Mouse (Mus musculus) liver, embryonic 14.5 days (tissue): Measurements from ENCODE around the gene H2-Eb2. TPM values are rescaled to one million over a fixed set of nuclear protein-coding genes. Genes with fewer than 3 reads are reported as not detected.

Experiments
- ATAC-seq: fragments of 200-750 bp; cut with Nextera tagmentation; 2 replicates; pipeline ENCODE4 v1.8.0; 2017; ENCODE audit warnings: moderate number of reproducible peaks, mild to moderate bottlenecking, moderate library complexity; ENCODE audit not compliant: insufficient read depth
- DNase-seq, 3 experiments: peaks; one replicate each; pipeline ENCODE4 v3.0.0-alpha.2; 2012 to 2013; ENCODE audit warnings: low read depth in 3 of 3, low spot score in 3 of 3
- H3K27ac ChIP-seq: fragments of 300-500 bp; sonication (generic); 2 replicates; pipeline ENCODE4 v1.5.1; 2014; ENCODE audit warnings: moderate library complexity, mild to moderate bottlenecking, control low read depth, inconsistent platforms
- H3K27me3 ChIP-seq: fragments of 300-500 bp; sonication (generic); 2 replicates; pipeline ENCODE4 v1.6.1; 2014; ENCODE audit warnings: mild to moderate bottlenecking, low read length, moderate library complexity; ENCODE audit not compliant: control insufficient read depth, insufficient read depth
- H3K36me3 ChIP-seq: fragments of 300-500 bp; sonication (generic); replicated peaks from 2 replicates; pipeline ENCODE4 v1.6.1; 2014; ENCODE audit warnings: low read depth; ENCODE audit not compliant: control insufficient read depth, insufficient read depth
- H3K4me1 ChIP-seq, 2 experiments: fragments of 200-500 bp in 1 of 2; fragments of 300-500 bp in 1 of 2; sonication (generic) in 1 of 2; replicated peaks; 2 replicates each; pipeline ENCODE4 v1.6.1; 2012 to 2014; ENCODE audit warnings: antibody characterized with exemption in 1 of 2, inconsistent platforms in 1 of 2, low read length in 1 of 2; ENCODE audit not compliant: control insufficient read depth in 2 of 2, insufficient read depth in 2 of 2
- H3K4me2 ChIP-seq: fragments of 300-500 bp; sonication (generic); 2 replicates; pipeline ENCODE4 v1.6.1; 2014; ENCODE audit warnings: low read depth, mild to moderate bottlenecking, control low read depth, moderate library complexity
- H3K4me3 ChIP-seq, 2 experiments: fragments of 200-500 bp in 1 of 2; fragments of 300-500 bp in 1 of 2; sonication (generic) in 1 of 2; 2 replicates each; pipeline ENCODE4 v1.5.1; 2012 to 2014; ENCODE audit warnings: low read depth in 2 of 2, low read length in 2 of 2, mild to moderate bottlenecking in 2 of 2, control low read depth in 1 of 2, inconsistent platforms in 1 of 2, moderate library complexity in 1 of 2; ENCODE audit not compliant: insufficient read depth in 1 of 2
- H3K9ac ChIP-seq: fragments of 300-500 bp; sonication (generic); replicated peaks from 2 replicates; pipeline ENCODE4 v1.6.1; 2014; ENCODE audit warnings: mild to moderate bottlenecking, control low read depth, moderate library complexity
- H3K9me3 ChIP-seq: fragments of 300-500 bp; sonication (generic); 2 replicates; pipeline ENCODE4 v1.6.1; 2016; ENCODE audit warnings: low read length, mixed read lengths; ENCODE audit not compliant: control insufficient read depth
- CTCF ChIP-seq: IDR thresholded peaks from 2 replicates; pipeline ENCODE4 v1.5.1; 2016; ENCODE audit warnings: antibody characterized with exemption, low read depth, control low read depth
- EP300 ChIP-seq: IDR thresholded peaks from 2 replicates; pipeline ENCODE4 v1.6.1; 2016; ENCODE audit warnings: antibody characterized with exemption, low read depth
- WGBS: fragments of 180-500 bp; shearing (Covaris S2); extraction: QIAGEN DNeasy Blood & Tissue Kit; methylation state at CpG from one replicate; pipeline ENCODE4 v1.1.7; 2014; ENCODE audit not compliant: insufficient replicate concordance; 5-methylcytosine and 5-hydroxymethylcytosine counted together
- polyA plus RNA-seq, 2 experiments: library from polyadenylated mRNA; depleted of rRNA in 1 of 2; stranded (reverse) in 1 of 2; unstranded in 1 of 2; fragments of >200 nt; fragmentation: Nextera tagmentation in 1 of 2; extraction: Ambion mirVana in 1 of 2; gene quantifications; 2 replicates each; pipeline versions ENCODE4 v1.2.1 to v1.2.3; 2012 to 2014

Gene H2-Eb2
- polyA plus RNA-seq, 2 experiments, result not detected

DNA sequence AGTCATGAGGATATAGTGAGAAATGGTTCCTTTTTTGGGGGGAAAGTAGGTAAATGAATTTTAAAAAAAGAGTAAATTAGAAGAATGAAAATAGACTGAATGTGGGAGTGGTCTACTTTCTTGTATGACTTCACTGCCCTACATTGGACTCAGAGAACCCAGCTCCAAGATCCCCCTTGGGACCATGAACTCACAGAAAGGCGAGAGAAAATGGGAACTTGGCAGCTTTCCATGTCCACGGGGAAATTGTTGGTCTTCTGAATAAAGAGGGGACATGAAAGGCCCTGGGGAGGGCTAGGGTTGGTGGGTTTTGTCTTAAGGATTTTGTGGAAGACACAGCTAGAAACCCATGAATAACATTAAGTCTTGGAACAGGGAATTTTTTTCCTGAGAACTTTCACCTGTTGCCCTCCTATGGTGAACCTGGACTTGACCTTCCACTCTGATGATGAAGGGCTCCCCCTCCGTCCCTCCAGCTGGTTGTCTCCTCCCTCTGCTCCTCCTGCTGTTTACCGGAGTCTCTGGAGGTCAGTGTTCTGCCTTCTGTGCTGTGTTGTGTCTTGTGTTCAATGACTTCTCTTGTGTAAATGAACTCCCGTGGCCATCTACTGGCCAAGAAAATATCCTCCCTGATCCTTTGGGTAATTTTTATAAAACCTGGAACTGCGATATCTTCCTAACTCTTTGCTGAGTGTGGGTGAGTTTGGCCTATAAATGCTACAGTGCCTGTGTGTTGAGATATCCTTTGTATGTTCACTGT lies 52.2 kb downstream of the H2-Eb2 start:
- Histone ChIP-seq H3K9ac (no peak overlapping the region), H3K27ac (no peak overlapping the region), H3K27me3 (no peaks in the 10 kb centered on the region), H3K36me3 (no peaks in the 10 kb centered on the region), H3K4me1 (no peaks in the 10 kb centered on the region), H3K4me3 (no peak overlapping the region), H3K4me2 (no peak overlapping the region), H3K9me3 (no peaks in the 10 kb centered on the region)
- ATAC-seq (no peak), DNase-seq (no peak)
- 40% methylated on average over 6 of the region's 6 CpGs for WGBS
- no peak for TF ChIP-seq CTCF

DNA sequence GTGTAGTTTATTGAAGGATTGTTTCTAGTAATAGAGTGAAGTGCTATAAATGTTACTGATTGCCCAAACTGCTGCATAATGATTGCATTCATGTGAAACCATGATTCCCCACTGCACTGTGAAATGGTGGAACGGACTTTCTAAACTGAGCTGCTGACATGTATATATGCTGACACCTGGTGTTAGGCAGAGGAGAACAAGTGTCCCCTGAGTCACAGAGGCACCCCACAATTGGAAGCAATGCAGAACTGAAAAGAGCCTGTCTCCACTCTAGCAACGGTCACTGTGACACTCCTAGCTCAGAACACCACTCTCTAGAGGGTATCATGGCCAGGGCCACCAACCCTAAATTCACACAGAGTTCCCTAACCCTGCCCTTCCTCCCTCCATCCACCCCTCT lies 53.3 kb downstream of the H2-Eb2 start:
- Histone ChIP-seq H3K9ac (no peak overlapping the region), H3K36me3 (no peaks in the 10 kb centered on the region), H3K4me3 (no peak overlapping the region), H3K27ac (no peak overlapping the region), H3K4me2 (no peak overlapping the region), H3K27me3 (no peaks in the 10 kb centered on the region), H3K4me1 (no peaks in the 10 kb centered on the region), H3K9me3 (no peaks in the 10 kb centered on the region)
- DNase-seq, result no peak
- WGBS, result 59% methylated on average over 2 of the region's 2 CpGs
- no peak for ATAC-seq
- no peak for TF ChIP-seq EP300
- TF ChIP-seq CTCF, result no peak

DNA sequence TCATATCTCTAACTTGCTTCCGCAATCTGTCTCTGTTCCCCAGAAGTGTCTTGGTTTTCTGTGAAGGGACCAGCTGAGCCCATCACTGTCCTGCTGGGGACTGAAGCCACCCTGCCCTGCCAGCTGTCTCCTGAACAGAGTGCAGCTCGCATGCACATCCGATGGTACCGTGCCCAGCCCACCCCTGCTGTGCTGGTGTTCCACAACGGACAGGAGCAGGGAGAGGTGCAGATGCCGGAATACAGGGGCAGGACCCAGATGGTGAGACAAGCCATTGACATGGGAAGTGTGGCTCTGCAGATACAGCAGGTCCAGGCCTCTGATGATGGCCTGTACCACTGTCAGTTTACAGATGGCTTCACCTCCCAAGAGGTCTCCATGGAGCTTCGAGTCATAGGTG lies 54.0 kb downstream of the H2-Eb2 start:
- DNase-seq (no peak), ATAC-seq (no peak)
- no peak overlapping the region for H3K27ac ChIP-seq
- H3K4me3 ChIP-seq, result no peak overlapping the region
- no peaks in the 10 kb centered on the region for H3K9me3 ChIP-seq
- 65% methylated on average over 7 of the region's 7 CpGs for WGBS
- H3K27me3 ChIP-seq, result no peaks in the 10 kb centered on the region
- TF ChIP-seq EP300, result no peak
- no peak for TF ChIP-seq CTCF
- H3K4me2 ChIP-seq, result no peak overlapping the region
- H3K4me1 ChIP-seq, result no peaks in the 10 kb centered on the region
- H3K9ac ChIP-seq, result no peak overlapping the region
- no peaks in the 10 kb centered on the region for H3K36me3 ChIP-seq

DNA sequence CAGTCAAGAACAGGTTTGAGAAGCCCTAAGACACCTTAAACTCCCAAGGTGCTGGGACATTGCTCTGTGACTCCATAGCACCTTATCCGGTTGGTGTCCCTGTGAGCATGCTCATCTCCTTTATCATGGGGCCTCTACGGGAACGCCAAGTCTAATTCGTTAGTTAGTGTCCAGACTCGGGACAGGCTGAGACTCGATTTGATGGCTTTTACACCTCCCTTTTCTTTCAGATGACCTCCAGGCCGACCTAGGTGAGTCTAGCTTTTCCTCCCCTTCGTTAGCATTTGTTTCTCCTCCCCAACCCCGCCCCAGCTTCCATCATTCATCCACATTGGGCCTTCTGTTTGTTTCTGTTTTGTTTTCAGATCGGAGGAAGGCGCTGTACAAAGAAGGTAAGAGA lies 56.4 kb downstream of the H2-Eb2 start:
- DNase-seq (no peak), ATAC-seq (no peak)
- Histone ChIP-seq H3K4me1 (no peaks in the 10 kb centered on the region), H3K36me3 (no peaks in the 10 kb centered on the region), H3K4me2 (no peak overlapping the region), H3K9me3 (no peaks in the 10 kb centered on the region), H3K27ac (no peak overlapping the region), H3K4me3 (no peak overlapping the region), H3K9ac (no peak overlapping the region), H3K27me3 (no peaks in the 10 kb centered on the region)
- TF ChIP-seq EP300, result no peak
- TF ChIP-seq CTCF, result no peak
- 56% methylated on average over 11 of the region's 11 CpGs for WGBS

DNA sequence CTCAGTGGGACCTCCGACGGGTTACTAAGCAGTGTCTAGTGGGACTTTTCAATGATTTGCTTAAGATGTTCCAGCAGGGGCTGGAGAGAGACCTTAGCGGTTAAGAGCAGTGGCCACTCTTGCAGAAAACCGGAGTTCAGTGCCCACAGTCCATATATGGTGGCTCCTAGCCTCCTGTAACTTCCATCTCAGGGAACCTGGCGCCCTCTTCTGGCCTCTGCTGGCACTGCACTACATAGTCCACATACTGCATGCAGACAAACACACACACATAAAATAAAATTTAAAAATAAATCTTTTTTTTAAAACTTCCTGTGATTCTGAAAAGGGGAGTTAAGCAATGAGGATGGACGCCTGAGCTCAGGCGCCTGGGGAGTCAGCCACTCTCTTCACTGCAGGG lies 57.7 kb downstream of the H2-Eb2 start:
- Histone ChIP-seq H3K4me2 (no peak overlapping the region), H3K4me1 (no peaks in the 10 kb centered on the region), H3K9ac (no peak overlapping the region), H3K4me3 (no peak overlapping the region), H3K36me3 (no peaks in the 10 kb centered on the region), H3K27ac (no peak overlapping the region), H3K9me3 (no peaks in the 10 kb centered on the region), H3K27me3 (no peaks in the 10 kb centered on the region)
- 64% methylated on average over 7 of the region's 7 CpGs for WGBS
- TF ChIP-seq CTCF (peak; percentile 65), EP300 (no peak)
- DNase-seq, result peak in 1 of 3 experiments; percentile 11
- no peak for ATAC-seq
